Mouse (Mus musculus): Measurements from ENCODE around the gene Ccdc32.

Ccdc32 gene

GRCm38 (mm10) chr2:119014989-119015388 lies 14.2 kb downstream of the Ccdc32 start:
- DNase-seq = peak in 1 of 2 experiments; percentile 18

- no peak for DNase-seq
Measured at GRCm38 (mm10) chr2:119009376-119009775, 19.8 kb downstream of the Ccdc32 start.

- DNase-seq = no peak
Measured at GRCm38 (mm10) chr2:119006886-119007285, 22.3 kb downstream of the Ccdc32 start.

GRCm38 (mm10) chr2:118999025-118999639 lies 30.1 kb downstream of the Ccdc32 start:
- DNase-seq = no peak

- no peak for DNase-seq
Measured at GRCm38 (mm10) chr2:118998115-118998866, 30.9 kb downstream of the Ccdc32 start.

- no peak for DNase-seq
Measured at GRCm38 (mm10) chr2:118996798-118997105, 32.4 kb downstream of the Ccdc32 start.

GRCm38 (mm10) chr2:118995919-118996797 lies 33.0 kb downstream of the Ccdc32 start:
- DNase-seq = no peak

GRCm38 (mm10) chr2:118995490-118995889 lies 33.7 kb downstream of the Ccdc32 start:
- DNase-seq = no peak

- DNase-seq = no peak
Measured at GRCm38 (mm10) chr2:118983812-118984211, 45.4 kb downstream of the Ccdc32 start.

- DNase-seq = no peak
Measured at GRCm38 (mm10) chr2:118980841-118981240, 48.4 kb downstream of the Ccdc32 start.

- peak in 1 of 2 experiments; percentile 27 for DNase-seq
Measured at GRCm38 (mm10) chr2:118978064-118978463, 51.1 kb downstream of the Ccdc32 start.

GRCm38 (mm10) chr2:118976941-118977340 lies 52.3 kb downstream of the Ccdc32 start:
- DNase-seq = no peak

- DNase-seq = peak; percentile 88 to 94
Measured at GRCm38 (mm10) chr2:118976282-118976929, 52.8 kb downstream of the Ccdc32 start.

- peak; percentile 21 to 36 for DNase-seq
Measured at GRCm38 (mm10) chr2:118975855-118976254, 53.3 kb downstream of the Ccdc32 start.

- peak; percentile 86 to 91 for DNase-seq
Measured at GRCm38 (mm10) chr2:118972687-118973376, 56.4 kb downstream of the Ccdc32 start.

- no peak for DNase-seq
Measured at GRCm38 (mm10) chr2:118972048-118972447, 57.1 kb downstream of the Ccdc32 start.

- DNase-seq = no peak
Measured at GRCm38 (mm10) chr2:118969585-118970147, 59.5 kb downstream of the Ccdc32 start.

All from kidney, postnatal 36 days (tissue).